Mouse (Mus musculus): ENCODE data around the gene Psmg4. TPM values are rescaled to one million over a fixed set of nuclear protein-coding genes. Genes with fewer than 3 reads are reported as not detected.

Psmg4 gene
- 42.6 and 56.8 TPM in 2 replicates for total RNA-seq (2017)

DNA sequence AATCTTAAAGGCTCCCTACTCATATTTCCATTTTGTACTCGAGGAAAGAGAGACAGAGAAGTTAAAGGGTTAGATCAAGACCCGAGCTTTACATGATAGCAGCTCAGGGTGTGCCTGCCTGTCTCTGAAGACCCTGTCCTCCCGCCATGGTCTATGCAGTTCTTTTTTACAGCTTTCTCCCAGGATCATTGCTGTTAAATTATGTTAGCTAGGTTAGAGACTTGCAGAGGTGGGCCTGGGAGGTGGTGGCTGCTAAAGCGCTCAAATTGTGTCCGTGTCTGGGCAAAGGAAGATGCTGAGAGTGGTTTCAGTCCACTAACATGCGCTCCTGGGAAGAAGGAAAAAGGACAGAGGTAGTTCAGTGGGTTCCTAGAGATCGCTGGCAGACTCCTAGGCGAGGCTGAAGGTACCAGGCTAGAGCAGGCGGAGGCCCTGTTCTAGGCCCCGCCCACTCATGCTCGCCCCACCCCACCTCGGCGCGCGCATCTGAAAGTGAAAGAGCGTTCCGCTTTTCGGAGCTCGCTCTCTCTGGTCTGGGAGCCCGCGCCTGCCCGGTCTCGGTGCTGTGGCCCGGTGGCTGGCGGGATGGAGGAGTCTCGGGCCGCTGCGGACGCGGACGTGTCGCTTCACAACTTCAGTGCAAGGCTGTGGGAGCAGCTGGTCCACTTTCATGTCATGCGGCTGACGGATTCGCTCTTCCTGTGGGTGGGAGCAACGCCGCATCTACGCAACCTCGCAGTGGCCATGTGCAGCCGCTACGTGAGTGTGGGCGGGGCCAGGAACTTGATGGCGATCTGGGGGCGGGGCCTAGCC lies at the start of gene Psmg4:
Gene Psmg4 (plus strand): TSS at position 474 of the 813 bp plus-strand sequence.
- peak; percentile 89 for ATAC-seq (ENCODE audit: extremely low read depth, insufficient number of reproducible peaks, low FRiP score, poor library complexity, severe bottlenecking)

DNA sequence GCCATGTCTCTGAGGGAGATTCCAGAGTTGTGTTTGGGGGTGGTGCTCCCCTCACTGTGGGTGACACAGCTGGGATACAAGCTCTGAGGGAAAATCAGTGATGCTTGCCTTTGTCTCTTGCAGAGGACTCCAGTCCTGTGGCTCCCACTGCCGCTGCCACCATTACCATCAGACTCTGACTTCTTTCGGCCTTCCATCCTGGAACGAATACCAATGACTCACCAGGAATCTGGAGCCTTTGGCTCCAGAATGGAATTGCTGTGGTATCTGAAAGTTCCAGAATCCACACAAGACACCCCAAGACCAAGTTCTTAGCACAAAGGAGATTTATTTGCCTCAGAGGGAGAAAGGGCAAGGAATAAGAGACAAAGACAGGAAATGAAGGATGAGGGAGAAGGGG lies 49.7 kb upstream of the Psmg4 start:
- ATAC-seq (ENCODE audit: extremely low read depth, insufficient number of reproducible peaks, low FRiP score, poor library complexity, severe bottlenecking), result no peak

DNA sequence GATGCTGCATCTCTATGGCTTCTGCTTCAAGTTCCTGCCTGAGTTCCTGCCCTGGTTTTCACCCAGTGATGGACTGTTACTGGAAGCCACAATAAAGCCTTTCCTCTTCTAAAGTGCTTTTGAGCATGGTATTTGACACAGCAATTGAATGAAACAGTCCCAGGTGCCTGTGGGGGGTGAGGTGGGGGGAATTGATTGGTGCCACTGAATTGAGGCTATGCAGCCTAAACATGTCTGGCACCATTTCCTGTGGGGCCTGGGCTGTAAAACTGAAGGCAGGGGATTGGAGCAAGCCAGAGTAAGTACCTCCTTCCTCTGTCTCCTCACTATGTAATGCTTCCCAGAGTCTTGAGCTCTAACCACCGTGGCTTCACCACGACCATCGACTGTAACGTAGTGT lies 48.1 kb upstream of the Psmg4 start:
- no peak for ATAC-seq (ENCODE audit: extremely low read depth, insufficient number of reproducible peaks, low FRiP score, poor library complexity, severe bottlenecking)

DNA sequence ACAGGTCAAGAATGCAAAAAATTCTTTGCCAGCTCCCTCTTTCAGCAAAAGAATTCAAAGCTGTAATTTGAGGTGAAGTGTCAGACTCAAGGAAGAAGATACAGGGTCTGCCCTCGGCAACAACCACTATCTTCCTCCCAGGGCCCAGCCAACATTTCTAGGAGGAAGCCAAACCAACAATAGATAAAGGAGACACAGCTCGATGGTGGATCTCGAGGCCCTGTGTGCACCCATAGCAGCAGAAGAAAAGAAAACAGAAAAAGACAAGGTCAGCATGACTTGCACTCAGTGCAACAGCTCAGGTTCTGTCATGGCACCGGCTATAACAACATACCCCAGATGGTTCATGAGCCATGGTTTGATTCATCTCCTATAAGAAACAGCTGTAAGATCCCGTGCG lies 46.3 kb upstream of the Psmg4 start:
- ATAC-seq (ENCODE audit: extremely low read depth, insufficient number of reproducible peaks, low FRiP score, poor library complexity, severe bottlenecking), result no peak

DNA sequence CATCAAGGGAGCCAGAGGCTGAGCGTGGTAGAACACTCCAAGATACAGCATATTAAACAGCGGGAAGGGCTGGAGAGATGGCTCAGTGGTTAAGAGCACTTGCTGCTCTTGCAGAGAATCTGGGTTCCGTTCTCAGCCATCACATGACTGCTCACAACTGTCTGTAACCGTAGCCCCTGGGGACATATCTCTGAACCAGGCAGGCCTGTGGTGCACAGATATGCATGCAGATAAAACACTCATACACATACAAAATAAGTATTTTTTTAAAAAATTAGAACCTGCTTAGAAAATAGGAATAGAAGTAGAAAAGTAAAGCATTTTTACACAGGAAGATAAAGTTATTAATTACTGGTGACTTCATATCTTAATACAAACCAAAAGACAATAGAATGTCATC lies 43.9 kb upstream of the Psmg4 start:
- ATAC-seq (ENCODE audit: extremely low read depth, insufficient number of reproducible peaks, low FRiP score, poor library complexity, severe bottlenecking), result 0 out of 2 replicates have a peak, but pooled peaks have one; percentile 36

DNA sequence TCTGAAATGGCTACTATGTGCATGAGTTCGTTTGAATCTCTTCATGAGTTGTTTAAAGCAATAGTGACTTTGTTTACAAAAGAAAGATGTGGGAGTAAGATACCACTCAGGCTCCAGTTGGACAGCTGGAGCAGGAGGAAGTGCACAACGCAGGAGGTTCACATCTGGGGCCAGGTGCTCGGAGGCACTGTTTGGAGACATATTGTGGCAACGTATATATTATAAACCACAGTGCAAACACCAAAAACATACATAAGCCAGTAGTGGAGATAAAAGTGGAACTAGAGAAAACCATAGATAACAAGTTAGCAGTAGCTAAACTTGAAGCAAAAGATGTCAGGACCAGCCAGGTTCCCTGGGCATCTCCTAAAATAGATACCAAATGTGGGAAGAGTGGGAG lies 43.4 kb upstream of the Psmg4 start:
- no peak for ATAC-seq (ENCODE audit: extremely low read depth, insufficient number of reproducible peaks, low FRiP score, poor library complexity, severe bottlenecking)

DNA sequence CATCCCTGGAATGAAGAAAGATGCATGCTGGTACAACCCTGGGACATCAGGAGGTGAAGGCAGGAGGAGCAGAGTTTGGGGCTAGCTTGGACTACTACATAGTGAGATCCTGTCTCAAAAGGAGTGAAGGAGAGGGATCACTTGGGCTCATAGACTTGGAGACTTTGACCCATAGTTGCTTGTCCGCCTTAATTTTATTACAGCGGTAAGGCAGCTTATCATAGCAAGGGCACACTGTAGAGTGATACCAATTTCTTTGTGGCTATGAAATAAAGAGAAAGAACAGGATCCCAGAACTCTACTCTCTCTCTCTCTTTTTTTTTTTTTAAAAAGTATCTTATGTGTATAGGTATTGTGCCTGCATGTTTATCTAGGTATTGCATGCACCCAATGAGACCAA lies 42.2 kb upstream of the Psmg4 start:
- ATAC-seq (ENCODE audit: extremely low read depth, insufficient number of reproducible peaks, low FRiP score, poor library complexity, severe bottlenecking), result no peak

DNA sequence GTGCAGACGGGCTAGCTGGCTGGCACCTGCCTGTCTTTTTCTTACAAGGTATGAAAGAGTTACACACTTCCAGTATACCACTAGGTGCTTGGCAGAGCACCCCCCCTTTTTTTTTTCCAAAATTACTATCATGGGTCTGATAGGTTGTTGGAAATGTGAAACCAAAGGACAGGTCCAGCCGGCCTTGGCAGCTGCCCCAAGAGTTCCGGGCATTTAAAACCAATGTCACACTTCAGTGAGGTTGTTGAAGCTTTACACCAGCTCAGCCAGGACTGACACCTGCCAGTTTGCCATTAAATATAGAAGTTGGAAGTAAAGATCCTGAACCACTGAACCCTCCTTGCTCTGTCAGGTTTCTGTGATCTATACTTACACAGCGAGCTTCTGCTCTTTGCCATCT lies 37.1 kb upstream of the Psmg4 start:
- ATAC-seq (ENCODE audit: extremely low read depth, insufficient number of reproducible peaks, low FRiP score, poor library complexity, severe bottlenecking), result no peak

DNA sequence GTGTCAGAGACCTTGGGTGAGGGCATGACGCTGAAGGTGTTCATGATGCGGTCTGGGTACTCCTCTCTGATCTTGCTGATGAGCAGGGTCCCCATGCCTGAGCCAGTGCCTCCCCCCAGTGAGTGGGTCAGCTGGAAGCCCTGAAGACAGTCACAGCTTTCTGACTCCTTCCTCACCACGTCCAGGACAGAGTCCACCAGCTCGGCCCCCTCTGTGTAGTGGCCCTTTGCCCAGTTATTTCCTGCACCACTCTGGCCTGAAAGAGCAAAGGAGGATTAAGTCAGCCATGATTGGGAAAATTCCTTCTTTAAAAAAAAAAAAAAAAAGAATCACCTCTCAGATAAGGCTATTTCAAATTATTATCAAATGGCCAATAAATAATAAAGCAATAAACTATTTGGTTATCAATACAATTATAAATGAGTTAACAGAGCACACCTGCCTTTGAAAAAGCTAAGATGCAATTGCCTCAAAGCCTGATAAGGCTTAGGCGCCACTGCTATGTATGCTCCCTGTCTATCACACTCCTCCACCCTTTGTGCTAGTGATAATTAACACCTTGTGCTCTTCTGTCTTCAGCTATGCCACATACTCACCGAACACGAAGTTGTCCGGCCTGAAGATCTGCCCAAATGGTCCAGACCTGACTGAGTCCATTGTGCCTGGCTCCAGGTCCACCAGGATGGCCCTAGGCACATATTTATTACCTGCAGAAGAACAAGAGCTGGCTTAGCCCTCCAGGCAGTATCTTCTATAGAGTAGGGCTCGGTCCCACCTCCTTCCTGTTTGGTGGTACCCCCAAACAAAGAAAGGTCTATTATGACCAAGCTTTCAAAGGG lies 34.3 kb upstream of the Psmg4 start:
- ATAC-seq (ENCODE audit: extremely low read depth, insufficient number of reproducible peaks, low FRiP score, poor library complexity, severe bottlenecking), result no peak

DNA sequence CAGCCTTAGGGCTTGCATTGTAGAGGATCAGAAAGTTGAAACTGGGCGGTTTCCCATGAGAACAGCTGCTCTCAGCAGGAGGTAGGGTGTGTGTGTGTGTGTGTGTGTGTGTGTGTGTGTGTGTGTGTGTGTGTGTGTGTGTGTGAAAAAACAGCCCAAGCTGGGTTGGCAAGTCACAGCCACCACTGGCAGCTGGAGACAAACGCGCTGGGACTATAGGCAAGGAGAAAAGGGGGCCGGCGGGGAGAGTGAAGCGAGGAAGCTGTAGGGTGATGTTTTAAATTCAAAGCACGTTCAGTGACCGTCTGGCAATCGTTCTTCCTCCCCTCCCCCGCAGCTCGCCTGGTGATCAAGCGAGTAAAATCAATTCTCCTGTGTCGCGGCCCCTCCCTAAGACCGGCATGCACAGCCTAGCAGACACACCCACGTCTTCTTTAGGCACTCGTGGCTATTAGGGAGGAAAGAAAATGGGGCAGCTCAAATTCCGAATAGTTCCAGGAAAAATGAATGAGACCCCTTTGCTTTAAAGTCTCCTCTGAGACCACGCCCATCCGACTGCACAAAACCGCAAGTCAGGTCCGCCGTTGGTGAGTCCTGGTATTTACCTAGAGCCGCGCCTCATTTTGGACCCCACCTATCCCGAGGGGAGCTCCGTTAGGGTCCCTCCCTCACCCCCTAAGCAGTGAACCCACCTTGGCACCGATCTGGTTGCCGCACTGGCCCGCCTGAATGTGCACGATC lies 33.1 kb upstream of the Psmg4 start:
- ATAC-seq (ENCODE audit: extremely low read depth, insufficient number of reproducible peaks, low FRiP score, poor library complexity, severe bottlenecking), result peak; percentile 40; the same call in 1 of the 2 replicates

DNA sequence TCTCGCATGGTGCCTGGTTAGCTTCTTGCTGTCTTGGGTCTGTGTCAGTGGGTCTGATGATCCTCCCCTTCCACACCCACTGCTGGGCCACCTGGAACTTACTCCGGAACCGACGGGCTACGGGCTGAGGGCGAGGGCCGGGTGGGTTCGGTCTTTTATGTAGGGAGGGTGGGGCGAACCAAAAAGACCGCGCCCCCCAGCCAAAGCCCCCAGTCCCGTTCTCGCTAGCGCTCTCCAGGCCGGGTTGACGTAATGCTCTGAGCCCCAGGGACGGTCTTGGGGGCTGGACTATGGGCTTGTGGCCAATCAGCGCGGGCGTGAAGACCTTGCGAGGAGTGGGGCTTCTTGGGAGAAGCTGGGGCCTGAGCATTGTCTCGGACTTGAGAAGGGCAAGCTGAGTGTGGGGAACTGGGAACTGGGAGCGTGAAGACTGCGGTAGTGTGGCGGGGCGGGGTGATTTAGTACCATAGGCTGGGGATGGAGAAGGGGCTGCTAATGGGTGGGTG lies 32.5 kb upstream of the Psmg4 start, which contains the start of gene Tubb2b:
Gene Tubb2b (minus strand): TSS at position 241 of the 506 bp plus-strand sequence.
- peak; percentile 51 for ATAC-seq (ENCODE audit: extremely low read depth, insufficient number of reproducible peaks, low FRiP score, poor library complexity, severe bottlenecking)

DNA sequence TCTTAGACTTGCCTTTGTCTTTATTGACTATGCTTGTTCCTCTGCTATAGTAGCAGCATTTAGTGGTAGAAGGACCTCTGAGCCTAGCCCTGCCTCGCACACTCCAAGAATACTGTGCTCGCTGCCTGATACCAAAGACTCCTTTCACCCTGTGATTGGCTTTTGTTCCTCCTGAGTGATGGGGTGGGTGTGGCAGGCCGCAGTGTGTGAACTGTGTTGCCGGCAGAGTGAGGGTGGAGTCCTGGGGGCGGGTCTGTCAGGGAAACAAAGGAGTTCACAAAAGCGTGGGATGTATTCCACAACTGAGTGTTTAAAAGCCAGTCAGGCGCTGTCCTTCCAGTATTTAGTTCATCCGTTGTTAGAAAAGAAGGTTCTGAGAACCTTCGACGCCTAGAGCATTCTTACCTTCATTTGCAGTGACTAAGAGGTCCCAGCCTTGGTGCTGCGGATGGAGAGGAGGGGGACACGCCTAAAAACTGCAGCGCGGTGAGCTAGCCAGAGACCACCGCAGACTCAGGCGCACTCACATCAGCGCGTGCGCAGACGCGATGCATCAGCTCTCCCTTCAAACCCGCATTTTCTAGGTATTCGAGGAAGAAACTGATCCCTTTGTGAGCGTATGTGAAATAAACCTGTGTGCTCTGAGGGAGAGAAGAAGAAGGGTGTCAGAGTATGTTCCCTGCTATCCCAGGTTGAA lies 31.6 kb upstream of the Psmg4 start:
- peak; percentile 27; the same call in 1 of the 2 replicates for ATAC-seq (ENCODE audit: extremely low read depth, insufficient number of reproducible peaks, low FRiP score, poor library complexity, severe bottlenecking)

DNA sequence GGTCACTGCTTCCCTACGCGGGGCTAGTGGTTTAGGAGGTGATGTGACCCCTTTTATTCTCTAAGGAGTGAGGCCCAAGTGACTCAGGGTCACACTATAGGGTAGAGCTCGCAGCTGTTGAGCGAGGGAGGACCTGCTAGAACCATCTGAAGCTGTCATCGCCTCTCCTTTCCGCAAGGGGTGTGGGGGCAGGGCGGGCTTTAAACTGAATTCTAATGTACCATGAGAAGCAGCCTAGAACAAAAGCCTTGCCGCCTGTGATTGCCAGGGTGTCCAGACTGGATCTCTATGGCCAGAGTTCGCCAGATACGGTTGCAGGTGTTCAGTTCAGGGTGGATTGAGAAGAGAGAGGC lies 31.1 kb upstream of the Psmg4 start:
- peak; percentile 56 for ATAC-seq (ENCODE audit: extremely low read depth, insufficient number of reproducible peaks, low FRiP score, poor library complexity, severe bottlenecking)

DNA sequence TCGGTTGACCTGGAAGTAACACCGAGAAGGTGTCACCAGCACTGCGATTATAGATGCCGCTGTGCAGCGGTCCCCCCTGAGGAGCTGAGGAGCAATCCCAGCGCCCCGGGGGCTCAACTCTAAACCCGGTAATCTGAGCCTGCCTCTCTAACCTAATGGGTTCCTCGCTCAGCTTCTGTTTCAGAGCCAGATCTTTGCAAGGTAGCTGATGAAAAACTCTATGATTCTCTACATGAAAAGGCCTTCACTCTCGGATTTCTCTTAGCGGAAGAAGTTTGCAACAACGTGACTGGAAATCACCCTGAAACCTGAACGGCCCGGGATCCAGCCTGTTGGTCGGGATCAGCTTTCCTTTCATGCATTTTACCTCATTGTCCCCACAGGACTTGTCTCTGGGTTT lies 30.5 kb upstream of the Psmg4 start:
- ATAC-seq (ENCODE audit: extremely low read depth, insufficient number of reproducible peaks, low FRiP score, poor library complexity, severe bottlenecking), result no peak

DNA sequence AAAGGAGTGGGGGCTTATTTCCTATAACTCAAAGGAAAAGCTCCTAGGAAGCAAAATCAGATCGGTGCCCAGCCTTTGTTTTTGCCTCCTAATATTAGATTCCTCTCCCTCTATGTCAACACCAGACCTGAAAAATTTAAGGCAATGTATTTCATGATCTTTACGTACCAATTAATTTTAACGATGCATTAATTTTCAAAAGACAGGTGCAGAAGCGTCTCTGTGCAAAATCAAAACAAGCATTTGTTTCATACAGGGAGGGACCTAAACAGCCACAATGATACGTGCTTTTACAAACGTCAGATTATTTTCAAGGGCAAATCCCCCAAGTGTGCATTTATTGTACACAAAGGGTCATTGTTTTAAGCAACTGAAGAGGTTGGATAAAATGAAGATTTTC lies 29.9 kb upstream of the Psmg4 start:
- ATAC-seq (ENCODE audit: extremely low read depth, insufficient number of reproducible peaks, low FRiP score, poor library complexity, severe bottlenecking), result no peak

DNA sequence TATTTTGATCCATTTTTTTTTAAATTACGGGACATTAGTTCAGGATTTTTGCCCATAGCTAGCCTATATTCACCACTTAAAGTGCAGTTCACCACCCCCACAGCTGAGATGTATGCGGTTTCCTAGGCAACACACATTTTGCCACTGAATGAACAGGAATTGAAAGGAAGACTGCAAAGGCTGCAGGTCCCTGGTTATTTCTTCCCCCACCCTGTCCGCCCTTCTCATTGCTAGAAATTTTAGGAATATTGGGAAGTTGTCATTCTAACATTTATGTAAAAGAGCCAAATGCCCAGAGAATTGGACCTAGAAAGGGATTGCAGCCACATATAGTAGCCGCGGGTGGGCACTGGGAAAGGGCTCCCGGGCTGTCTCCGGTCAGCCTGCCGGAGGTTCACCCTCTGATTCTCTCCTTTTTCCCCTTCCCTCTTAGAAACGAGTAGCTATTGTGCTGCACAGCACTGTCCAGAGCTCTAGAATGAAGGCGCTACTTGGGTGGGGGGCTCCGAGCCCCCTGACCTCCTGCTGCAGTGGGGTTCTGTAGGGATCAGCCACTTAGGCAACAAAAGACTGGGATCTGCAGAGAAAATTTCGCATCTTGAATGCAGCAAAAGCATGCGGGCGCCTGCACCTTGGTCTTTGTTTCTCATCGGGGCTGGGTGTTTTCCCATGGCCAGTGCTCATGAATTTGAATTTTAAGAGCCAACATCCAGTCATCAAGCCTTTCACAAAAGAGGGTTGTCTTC lies 29.3 kb upstream of the Psmg4 start:
- ATAC-seq (ENCODE audit: extremely low read depth, insufficient number of reproducible peaks, low FRiP score, poor library complexity, severe bottlenecking), result no peak

DNA sequence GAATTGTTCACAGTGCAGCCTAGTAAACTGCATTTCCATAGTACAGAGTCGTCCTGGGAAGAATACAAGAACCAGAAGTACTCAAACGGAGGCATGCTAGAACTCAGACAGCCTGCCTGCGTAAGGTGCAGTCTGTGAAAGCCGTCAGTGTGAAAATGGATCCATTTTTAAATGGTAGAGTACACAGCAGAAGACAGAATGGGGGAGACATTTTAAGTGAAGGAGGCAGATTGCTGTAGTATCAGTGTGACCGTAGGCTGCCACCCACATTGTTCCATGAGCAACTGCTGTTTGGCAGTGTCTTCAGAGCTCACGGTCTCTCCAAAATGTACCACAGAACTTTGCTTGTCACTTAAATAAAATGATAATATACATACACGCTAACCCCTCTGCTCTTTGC lies 28.5 kb upstream of the Psmg4 start:
- ATAC-seq (ENCODE audit: extremely low read depth, insufficient number of reproducible peaks, low FRiP score, poor library complexity, severe bottlenecking), result no peak

DNA sequence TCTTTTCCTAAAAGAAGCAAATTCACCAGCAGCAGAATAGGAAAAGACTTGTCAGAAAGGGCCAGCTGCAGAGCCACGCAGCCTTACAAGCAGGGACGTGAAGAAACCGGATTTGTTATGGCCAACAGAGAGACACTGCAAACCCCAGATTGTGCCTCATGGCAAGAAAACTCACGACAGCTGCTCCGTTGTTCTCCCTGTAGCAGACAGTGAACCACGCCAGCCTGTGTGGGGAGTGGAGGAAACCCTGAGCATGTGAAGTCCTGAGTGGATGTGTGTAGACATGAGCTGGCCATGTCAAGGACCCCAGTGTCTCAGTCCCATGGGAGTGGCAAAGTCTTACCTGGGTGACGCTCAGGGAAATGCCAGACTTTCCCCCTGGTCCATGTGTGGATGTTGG lies 26.2 kb upstream of the Psmg4 start:
- ATAC-seq (ENCODE audit: extremely low read depth, insufficient number of reproducible peaks, low FRiP score, poor library complexity, severe bottlenecking), result no peak
